Mouse (Mus musculus) layer of hippocampus, postnatal 14 days (tissue): Measurements from ENCODE around the gene Tenm2. TPM values are rescaled to one million over a fixed set of nuclear protein-coding genes. Genes with fewer than 3 reads are reported as not detected.
A peak's percentile ranks its signal among the peaks of the same experiment; 100 is the strongest.

ENCODE experiments used
- DNase-seq, 2 experiments: peaks; one replicate each; pipeline ENCODE4 v3.0.0; 2021 to 2022; ENCODE audit warnings: low spot score in 2 of 2, mixed read lengths in 1 of 2
- total RNA-seq, 2 experiments: library from RNA; stranded (reverse); gene quantifications; 2 replicates each; pipeline ENCODE4 v1.2.3; 2021

Tenm2 gene
- total RNA-seq, 2 experiments from 2014 or later, result 156 to 173 TPM

DNA sequence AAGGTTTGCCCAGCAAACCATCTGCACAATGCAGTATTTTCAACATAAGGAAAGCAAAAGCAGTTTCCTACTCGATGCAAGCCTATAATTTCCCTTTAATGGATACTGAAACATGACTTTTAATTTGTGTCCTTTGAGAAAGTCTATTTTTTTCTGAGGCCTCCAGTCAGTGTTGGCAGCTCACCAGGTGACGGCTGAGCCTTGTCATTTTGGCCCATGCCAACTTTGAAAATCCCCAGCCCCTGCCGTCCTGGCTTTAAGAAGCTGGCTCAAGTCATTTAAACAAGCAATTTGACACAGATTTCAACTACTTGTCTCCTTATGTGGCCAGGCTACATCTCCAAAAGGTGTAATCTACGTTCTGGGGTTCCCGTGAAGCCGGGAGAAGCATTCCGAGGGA, 933.7 kb downstream of the Tenm2 start:
- DNase-seq, result no peak

- DNase-seq, result peak in 1 of 2 experiments; percentile 26
Measured at GRCm38 (mm10) chr11:36296568-36296967, 939.2 kb downstream of the Tenm2 start.

- DNase-seq, result no peak
Measured at GRCm38 (mm10) chr11:36292206-36292605, 943.6 kb downstream of the Tenm2 start.

DNA sequence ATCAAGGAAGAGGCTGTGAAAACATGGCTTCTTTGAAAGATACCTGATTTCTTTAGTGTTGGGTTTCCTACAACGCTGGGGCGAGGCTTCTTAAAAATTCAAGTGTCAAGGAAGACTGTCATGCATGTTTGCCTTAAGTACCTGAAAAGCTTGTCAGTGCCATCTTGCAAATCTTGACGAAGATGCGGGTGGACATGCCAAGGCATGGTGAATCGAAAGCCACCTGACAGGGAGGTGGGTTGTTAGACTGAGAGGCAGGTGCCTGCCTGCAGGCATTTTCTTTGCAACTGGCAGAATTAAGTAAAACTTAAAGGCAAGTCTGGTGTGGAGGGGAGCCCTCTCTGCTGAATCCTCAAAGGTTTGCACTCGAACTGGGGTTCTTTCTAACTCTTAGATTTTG, 949.5 kb downstream of the Tenm2 start:
- no peak for DNase-seq

- DNase-seq, result no peak
Measured at GRCm38 (mm10) chr11:36280533-36280932, 955.2 kb downstream of the Tenm2 start.

DNA sequence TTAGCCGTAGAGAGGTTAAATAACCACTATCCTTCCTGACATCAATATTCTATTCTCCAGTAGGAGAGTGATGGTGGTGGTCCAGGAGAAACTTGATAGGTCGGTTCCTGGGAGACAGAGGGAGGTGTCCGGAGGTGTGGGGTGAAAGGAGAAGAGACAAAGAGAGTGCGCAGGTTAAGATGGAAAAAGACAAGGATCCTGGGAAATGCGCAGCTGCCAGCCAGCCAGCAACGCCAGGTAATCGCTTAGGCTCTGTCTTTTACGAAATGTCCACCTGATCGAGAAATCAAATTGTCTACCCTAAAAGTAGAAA, 957.9 kb downstream of the Tenm2 start:
- DNase-seq, result no peak

DNA sequence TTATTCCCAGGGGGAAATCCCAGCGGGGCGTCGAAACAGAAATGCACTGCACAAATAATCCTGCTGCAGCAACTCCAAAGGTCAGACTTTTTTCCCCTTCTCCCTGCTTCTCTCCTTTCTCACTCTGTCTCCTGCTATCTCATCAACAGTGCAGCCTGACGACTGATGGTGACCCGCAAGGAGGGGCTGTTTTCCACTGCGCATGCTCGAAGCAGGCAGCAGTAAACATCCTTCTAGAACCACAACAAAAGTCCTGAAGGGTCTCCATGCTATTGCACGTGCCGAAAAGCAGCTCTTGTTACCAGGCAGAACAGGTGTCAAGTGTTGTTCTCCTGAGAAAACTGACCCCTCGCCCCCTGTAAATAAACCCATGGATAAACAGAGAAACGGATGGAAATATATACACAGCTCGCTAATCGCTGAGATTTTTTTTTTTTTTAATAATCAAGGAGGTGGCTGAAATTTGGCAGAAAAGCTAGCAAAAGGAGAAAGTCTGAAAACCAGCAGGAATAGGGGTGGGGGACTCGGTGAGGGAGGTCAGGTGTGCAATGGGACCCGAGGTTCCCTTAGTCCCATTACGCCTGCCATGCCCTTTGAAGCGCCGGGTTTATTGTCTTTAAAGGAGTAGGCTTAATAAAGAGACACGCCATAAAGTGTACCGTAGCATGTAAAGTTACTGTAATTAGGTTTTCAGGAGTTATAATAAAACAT, 958.4 kb downstream of the Tenm2 start:
- DNase-seq, result no peak

- DNase-seq, result no peak
Measured at GRCm38 (mm10) chr11:36276015-36276414, 959.7 kb downstream of the Tenm2 start.

GRCm38 (mm10) chr11:36272149-36272548, 963.6 kb downstream of the Tenm2 start:
- peak in 1 of 2 experiments; percentile 35 for DNase-seq

DNA sequence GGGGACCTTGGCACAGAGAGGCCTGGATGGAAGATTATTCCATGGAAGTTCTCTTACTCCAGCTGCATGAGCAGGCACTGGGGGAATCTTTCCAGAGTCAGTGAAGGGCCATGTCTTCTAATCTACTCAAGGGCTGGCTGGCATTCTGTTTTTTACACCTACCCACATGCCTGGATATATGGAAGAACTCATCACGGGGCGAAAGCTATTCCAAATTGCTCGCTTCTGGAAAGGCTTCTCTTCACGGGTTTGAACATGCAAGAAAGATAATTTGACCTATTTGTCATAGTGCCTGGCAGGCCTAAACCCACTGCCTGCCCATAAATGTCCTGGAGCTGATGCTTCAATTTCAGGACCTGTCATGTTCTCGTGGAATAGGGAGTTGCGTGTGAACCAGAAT, 965.8 kb downstream of the Tenm2 start:
- DNase-seq, result no peak

DNA sequence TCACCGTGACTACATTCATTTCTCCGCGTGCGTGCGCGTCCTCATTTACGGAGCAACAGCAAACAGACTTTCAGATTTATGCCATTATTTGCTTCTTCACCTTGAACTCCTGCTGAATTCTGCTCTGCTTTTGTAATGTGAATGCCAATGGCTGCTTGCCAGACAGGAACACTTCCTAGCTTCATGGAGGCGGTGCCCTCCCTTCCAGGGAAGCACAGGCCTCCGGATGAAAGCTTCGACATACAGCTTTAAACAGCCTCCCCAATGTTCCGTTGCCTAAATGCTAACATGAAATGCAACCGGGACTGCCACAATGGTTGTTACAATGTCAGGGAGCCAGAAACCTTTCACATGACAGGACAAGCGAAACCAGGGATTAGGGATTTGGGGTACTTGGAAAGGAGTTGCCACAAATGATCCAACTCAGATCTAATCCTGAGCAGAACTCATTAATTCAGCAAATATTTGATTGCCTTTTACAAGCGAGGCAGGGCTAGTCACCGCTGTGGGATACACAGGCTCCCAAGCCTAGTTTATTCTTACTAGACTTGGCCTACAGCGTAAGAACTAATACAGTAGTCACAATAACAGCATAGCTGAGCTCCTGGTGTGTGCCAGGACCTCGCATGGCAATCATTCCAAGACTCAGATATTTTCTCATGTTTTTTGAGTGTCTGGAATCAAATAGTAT, 970.8 kb downstream of the Tenm2 start:
- DNase-seq, result no peak

GRCm38 (mm10) chr11:36263840-36264239, 971.9 kb downstream of the Tenm2 start:
- no peak for DNase-seq

DNA sequence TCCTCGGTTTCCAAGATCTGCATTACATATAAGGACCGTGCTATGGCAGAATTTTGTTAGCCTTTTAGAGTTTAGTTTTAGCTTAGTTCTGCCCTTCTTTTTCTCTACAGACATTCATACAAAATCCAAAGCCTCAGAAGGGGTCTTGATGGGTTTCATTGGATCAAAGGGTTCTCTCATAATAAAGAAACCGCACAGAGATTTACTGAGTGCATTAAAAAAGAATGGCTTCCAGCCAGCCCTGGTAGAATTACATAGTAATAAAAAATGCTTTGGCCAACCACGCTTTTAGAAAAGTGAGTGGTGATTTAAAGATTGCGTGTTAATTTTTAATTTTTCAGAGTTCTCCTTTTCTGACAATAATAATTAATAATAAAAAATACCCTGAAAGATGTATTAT, 978.6 kb downstream of the Tenm2 start:
- no peak for DNase-seq

- no peak for DNase-seq
Measured at GRCm38 (mm10) chr11:36256747-36257146, 979.0 kb downstream of the Tenm2 start.

DNA sequence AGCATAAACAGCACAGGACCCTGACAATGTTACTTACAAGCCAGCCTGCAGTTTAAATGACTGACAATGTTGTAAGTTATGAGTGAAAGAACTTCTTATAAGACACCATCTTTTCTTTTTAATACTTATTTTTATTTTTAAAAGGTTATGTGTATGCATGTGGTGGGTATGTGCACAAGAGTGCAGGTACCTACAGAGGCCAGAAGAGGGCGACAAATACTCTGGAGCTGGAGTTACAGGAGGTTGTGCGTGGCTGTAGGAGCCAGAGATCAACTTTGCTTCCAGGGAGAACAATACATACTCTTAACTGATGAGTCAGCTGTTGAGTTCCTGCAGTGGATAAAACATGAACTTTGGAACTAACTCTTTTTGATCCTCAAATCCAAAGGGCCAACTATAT, 981.7 kb downstream of the Tenm2 start:
- no peak for DNase-seq

- no peak for DNase-seq
Measured at GRCm38 (mm10) chr11:36250111-36250510, 985.7 kb downstream of the Tenm2 start.

DNA sequence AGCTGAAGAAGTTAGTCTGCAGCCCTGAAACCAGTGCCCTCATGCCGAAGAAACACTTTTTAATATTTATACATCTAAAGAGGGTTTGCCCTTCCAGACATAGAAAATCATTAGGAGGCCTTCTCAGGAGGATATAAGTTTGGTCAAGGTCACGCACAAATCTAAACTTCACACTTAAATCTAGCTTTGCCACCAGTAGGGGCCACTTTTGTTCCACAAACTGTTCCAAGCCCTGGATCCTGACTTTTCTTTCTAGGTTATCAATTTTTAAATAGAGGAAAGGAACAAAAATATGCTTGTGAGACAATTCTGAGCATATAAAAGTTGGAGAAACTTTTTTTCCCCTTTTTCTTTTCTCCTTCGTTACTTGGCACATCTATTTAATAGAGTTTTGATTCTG, 989.6 kb downstream of the Tenm2 start:
- no peak for DNase-seq

DNA sequence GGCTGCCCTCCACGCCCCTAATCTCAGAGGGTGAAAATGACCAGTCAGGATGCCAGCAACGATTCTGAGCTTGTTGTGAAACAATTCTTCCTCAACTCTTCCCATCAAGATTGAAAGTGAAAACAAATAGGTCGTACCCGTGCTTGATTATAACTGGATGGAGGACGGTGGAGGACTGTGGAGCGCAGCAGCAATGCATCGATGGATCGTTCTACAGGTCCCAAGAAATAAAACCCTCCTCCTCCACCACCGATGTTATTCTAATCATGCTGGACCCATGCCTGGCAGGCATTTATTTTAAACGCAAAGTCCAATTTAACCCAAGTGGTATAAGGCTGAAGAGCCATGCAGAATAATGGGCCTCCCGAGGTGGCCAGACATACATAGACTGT, 991.3 kb downstream of the Tenm2 start:
- DNase-seq, result no peak

DNA sequence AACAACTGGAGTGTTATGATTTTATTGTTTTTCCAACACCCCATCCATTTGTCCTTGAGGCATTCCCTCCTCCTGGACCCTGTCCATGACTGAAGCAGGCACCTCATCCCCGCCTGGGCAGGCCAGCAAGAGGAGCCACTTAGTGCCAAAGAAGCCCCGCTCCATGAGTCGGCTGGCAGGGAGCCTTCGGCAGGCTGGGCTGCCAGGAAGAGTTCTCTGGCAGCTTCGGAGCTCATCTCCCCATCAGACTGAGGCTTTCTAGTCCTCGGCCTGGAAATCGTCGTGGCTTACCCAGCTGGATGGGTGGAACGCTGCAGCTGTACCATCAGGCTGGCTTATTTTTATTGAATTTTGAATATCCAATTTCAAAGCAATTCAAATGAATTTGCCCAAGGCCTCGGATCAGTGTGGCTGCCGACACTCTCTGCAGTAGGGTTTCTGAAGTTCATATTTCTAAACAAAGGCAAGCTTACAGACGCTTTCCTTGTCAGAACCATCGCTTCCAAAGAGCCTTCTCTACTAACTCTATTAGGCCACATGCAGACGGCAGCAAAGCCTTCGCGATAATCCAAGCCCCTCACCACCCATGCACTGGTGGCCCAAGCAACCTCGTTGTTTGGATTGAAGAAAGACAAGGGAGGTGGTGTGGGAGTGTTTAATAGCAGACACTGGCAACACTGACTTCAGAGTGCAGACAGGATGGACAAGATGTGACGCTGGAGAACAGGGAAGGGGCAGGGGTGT, 991.8 kb downstream of the Tenm2 start:
- peak; percentile 70 to 74 for DNase-seq

DNA sequence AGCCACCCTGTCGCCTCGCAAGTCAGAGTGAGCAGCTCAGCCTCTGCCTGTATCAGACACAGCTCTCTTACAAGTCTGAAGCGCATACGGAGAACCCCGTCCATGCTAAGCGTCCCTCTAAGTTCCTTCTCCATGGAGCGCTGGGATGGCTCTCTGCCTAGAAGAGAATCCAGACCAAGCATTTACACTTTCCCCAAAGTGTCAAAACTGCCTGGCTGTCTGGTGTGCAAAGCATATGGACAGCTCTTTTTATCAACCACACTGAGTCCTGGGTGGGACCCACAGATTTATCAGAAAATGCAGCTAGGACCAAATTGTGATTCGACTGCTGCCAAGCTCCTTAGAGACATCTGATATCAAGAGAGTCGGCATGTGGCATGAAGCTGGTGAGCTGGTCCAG, 996.9 kb downstream of the Tenm2 start:
- DNase-seq, result peak in 1 of 2 experiments; percentile 42

GRCm38 (mm10) chr11:36228654-36229053, 1007.1 kb downstream of the Tenm2 start:
- DNase-seq, result no peak

DNA sequence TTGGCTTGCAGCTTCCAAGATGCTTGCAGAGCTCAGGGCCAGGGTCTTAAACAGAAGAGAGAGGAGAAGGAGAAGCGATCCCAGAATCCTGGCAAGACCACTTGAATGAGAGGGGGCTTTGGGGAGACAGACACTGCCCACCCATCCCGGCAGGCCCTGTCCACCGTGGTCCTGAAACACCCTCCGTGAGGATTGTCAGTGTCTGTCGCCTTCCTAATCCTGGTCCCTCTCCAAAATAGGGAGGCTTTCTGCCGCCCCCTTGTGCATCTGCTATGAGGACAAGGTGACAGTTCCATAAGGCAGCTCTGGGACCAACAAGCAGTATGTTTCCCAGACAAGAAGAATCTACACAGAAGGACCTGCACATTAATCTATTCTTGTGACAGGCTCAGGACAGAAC, 1007.6 kb downstream of the Tenm2 start:
- no peak for DNase-seq
